Mouse (Mus musculus) intestine, embryonic 16.5 days (tissue): ENCODE results near the gene Fancc. TPM values are rescaled to one million over a fixed set of nuclear protein-coding genes. Genes with fewer than 3 reads are reported as not detected.

Experiments used
- ATAC-seq: fragments of 200-750 bp; cut with Nextera tagmentation; 2 replicates; pipeline ENCODE4 v1.8.0; 2017; ENCODE audit warnings: moderate TSS enrichment, moderate library complexity
- H3K27ac ChIP-seq: fragments of 300-500 bp; sonication (generic); 2 replicates; pipeline ENCODE4 v1.5.1; 2014; ENCODE audit warnings: mild to moderate bottlenecking, low read length
- H3K27me3 ChIP-seq: fragments of 300-500 bp; sonication (generic); replicated peaks from 2 replicates; pipeline ENCODE4 v1.6.1; 2014; ENCODE audit warnings: low read length, control low read depth, mixed read lengths; ENCODE audit not compliant: control insufficient read depth, insufficient read depth
- H3K36me3 ChIP-seq: fragments of 300-500 bp; sonication (generic); 2 replicates; pipeline ENCODE4 v1.6.1; 2014; ENCODE audit warnings: low read length, control low read depth; ENCODE audit not compliant: control insufficient read depth, insufficient read depth
- H3K4me1 ChIP-seq: fragments of 300-500 bp; sonication (generic); 2 replicates; pipeline ENCODE4 v1.6.1; 2014; ENCODE audit warnings: low read length, control low read depth, mixed read lengths; ENCODE audit not compliant: control insufficient read depth, insufficient read depth
- H3K4me2 ChIP-seq: fragments of 300-500 bp; sonication (generic); 2 replicates; pipeline ENCODE4 v1.6.1; 2014; ENCODE audit warnings: low read depth, low read length, control low read depth
- H3K4me3 ChIP-seq: fragments of 300-500 bp; sonication (generic); 2 replicates; pipeline ENCODE4 v1.5.1; 2014; ENCODE audit warnings: mild to moderate bottlenecking, low read length
- H3K9ac ChIP-seq: fragments of 300-500 bp; sonication (generic); 2 replicates; pipeline ENCODE4 v1.6.1; 2014; ENCODE audit warnings: low read depth, low read length
- H3K9me3 ChIP-seq: fragments of 300-500 bp; sonication (generic); 2 replicates; pipeline ENCODE4 v1.6.1; 2016; ENCODE audit warnings: low read length, control low read depth; ENCODE audit not compliant: control insufficient read depth
- WGBS: fragments of 180-500 bp; shearing (Covaris S2); extraction: QIAGEN DNeasy Blood & Tissue Kit; methylation state at CpG from one replicate; pipeline ENCODE4 v1.1.7; 2014; 5-methylcytosine and 5-hydroxymethylcytosine counted together
- polyA plus RNA-seq: library from polyadenylated mRNA; unstranded; fragments of >200 nt; fragmentation: Nextera tagmentation; extraction: Ambion mirVana; gene quantifications from 2 replicates; pipeline ENCODE4 v1.2.1, GENCODE M21; 2015

The Fancc gene
- polyA plus RNA-seq, 1 experiment from 2014 or later = 19.0 TPM

- Histone ChIP-seq H3K9me3 (no peaks in the 10 kb centered on the region), H3K4me2 (no peak overlapping the region), H3K27me3 (no peaks in the 10 kb centered on the region), H3K4me3 (no peak overlapping the region), H3K9ac (no peak overlapping the region), H3K36me3 (peaks cover 20% of the 10 kb centered on the region), H3K4me1 (peaks cover 12% of the 10 kb centered on the region), H3K27ac (no peak overlapping the region)
- WGBS = 85% methylated on average over 6 of the region's 6 CpGs
- ATAC-seq = no peak
These were observed 23.0 kb upstream of the Fancc start for GRCm38 (mm10) chr13:63520110-63520509.

DNA sequence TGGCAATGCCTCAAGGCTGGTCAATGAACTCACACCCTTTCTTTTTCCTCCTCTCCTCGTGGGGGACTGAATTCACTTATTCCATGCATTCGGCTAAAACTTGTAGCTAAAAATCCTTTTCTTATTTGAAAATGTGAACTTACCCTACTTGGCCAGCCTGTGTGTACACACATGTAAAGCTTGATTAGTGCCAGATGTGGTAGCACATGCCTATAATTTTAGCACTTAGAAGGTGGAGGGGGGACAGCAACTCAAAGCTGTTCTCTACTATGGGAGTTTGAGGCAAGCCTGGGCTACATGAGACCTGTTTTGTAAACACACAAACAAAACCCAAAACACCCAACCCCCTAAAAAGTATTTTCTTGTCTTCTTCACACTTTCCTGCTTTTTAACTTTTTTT lies 19.5 kb upstream of the Fancc start:
- Histone ChIP-seq H3K9me3 (no peaks in the 10 kb centered on the region), H3K9ac (no peak overlapping the region), H3K4me3 (no peak overlapping the region), H3K27me3 (no peaks in the 10 kb centered on the region), H3K4me2 (no peak overlapping the region), H3K27ac (no peak overlapping the region; the same call in 1 of the 2 replicates), H3K4me1 (0 out of 2 replicates have a peak, but pooled peaks cover 4% of the 10 kb centered on the region), H3K36me3 (peaks cover 31% of the 10 kb centered on the region)
- 62% methylated on average over 2 of the region's 2 CpGs for WGBS
- no peak for ATAC-seq

DNA sequence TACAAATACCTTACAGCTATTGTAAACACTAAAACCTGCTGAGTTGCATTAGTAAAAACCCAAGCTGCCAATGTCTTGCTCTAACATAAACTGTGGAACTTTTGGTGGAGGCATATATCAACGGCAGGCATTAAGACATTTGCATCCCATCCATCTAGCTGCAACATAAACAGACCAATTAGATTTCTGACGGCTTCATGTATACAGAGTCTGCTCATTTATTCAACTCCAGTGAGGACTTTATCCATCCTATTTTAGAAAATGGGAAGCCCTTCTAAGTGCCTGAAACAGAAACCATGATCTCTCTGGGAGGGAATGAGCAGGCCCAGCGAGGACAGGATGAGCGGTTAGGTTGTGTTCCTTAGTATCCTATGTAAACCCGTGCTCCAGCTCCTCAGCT lies 18.5 kb upstream of the Fancc start:
- WGBS = 45% methylated on average over 5 of the region's 5 CpGs
- H3K36me3 ChIP-seq = peaks cover 33% of the 10 kb centered on the region
- H3K27ac ChIP-seq = peak overlapping the region; percentile 4
- 0 out of 2 replicates have a peak, but pooled peaks cover 4% of the 10 kb centered on the region for H3K4me1 ChIP-seq
- H3K9ac ChIP-seq = no peak overlapping the region
- no peaks in the 10 kb centered on the region for H3K27me3 ChIP-seq
- H3K4me3 ChIP-seq = no peak overlapping the region
- H3K9me3 ChIP-seq = no peaks in the 10 kb centered on the region
- ATAC-seq = peak; percentile 47
- no peak overlapping the region for H3K4me2 ChIP-seq

- H3K9me3 ChIP-seq = no peaks in the 10 kb centered on the region
- peak overlapping the region; percentile 14; the same call in 1 of the 2 replicates for H3K27ac ChIP-seq
- 42% methylated on average over 8 of the region's 8 CpGs for WGBS
- peak; percentile 18; the same call in 1 of the 2 replicates for ATAC-seq
- H3K36me3 ChIP-seq = peaks cover 37% of the 10 kb centered on the region
- H3K9ac ChIP-seq = no peak overlapping the region
- 0 out of 2 replicates have a peak, but pooled peaks cover 4% of the 10 kb centered on the region for H3K4me1 ChIP-seq
- H3K4me3 ChIP-seq = no peak overlapping the region
- no peak overlapping the region for H3K4me2 ChIP-seq
- no peaks in the 10 kb centered on the region for H3K27me3 ChIP-seq
These were observed 17.9 kb upstream of the Fancc start for GRCm38 (mm10) chr13:63514931-63515360.

DNA sequence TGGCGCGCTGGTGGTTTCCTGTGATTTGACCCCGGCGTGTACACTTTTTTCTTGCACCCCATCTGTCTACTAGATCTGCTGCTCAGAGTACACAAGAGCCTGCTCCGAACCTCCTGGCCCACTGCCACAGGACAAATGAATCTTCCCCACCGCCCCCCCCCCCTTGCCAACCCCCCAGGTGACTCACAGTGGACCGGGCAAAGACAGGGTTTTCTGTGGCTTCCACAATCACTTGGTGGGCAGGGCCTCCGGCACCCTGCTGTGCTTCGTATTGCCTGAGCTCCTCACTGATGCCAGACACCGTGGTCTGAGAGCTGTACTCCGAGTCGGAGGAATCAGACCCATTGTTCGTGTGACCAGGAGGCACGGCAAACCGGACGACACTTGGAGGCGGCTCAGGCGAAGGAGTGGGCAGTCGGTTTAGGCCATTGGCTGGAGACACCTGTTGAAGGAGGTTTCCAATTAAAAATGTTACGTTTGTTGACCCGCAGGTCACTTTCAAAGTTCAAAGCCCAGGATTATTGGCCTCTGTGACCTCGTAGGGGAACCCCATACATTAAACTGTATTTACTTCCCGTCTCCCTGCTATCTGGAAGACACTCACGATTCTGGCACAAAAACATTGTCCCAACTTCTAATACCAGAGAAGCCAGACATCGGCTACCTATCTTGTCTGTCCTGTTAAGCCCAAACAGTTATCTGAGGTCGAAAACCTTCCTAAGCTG lies 16.5 kb upstream of the Fancc start:
- H3K9me3 ChIP-seq = no peaks in the 10 kb centered on the region
- peaks cover 35% of the 10 kb centered on the region for H3K36me3 ChIP-seq
- WGBS = 69% methylated on average over 26 of the region's 26 CpGs
- H3K4me1 ChIP-seq = 0 out of 2 replicates have a peak, but pooled peaks cover 4% of the 10 kb centered on the region
- no peak overlapping the region for H3K4me2 ChIP-seq
- no peaks in the 10 kb centered on the region for H3K27me3 ChIP-seq
- ATAC-seq = no peak
- H3K27ac ChIP-seq = peak overlapping the region; percentile 36; the same call in 1 of the 2 replicates
- no peak overlapping the region for H3K4me3 ChIP-seq
- H3K9ac ChIP-seq = no peak overlapping the region

- no peak for ATAC-seq
- WGBS = 47% methylated on average over 6 of the region's 6 CpGs
- Histone ChIP-seq H3K9ac (no peak overlapping the region), H3K27ac (no peak overlapping the region), H3K4me1 (0 out of 2 replicates have a peak, but pooled peaks cover 4% of the 10 kb centered on the region), H3K9me3 (no peaks in the 10 kb centered on the region), H3K36me3 (peaks cover 26% of the 10 kb centered on the region), H3K4me3 (no peak overlapping the region), H3K27me3 (no peaks in the 10 kb centered on the region), H3K4me2 (no peak overlapping the region)
These were observed 15.3 kb upstream of the Fancc start for GRCm38 (mm10) chr13:63512411-63512810.

GRCm38 (mm10) chr13:63507821-63508220 lies 10.7 kb upstream of the Fancc start:
- no peak for ATAC-seq
- 63% methylated on average over 5 of the region's 5 CpGs for WGBS

DNA sequence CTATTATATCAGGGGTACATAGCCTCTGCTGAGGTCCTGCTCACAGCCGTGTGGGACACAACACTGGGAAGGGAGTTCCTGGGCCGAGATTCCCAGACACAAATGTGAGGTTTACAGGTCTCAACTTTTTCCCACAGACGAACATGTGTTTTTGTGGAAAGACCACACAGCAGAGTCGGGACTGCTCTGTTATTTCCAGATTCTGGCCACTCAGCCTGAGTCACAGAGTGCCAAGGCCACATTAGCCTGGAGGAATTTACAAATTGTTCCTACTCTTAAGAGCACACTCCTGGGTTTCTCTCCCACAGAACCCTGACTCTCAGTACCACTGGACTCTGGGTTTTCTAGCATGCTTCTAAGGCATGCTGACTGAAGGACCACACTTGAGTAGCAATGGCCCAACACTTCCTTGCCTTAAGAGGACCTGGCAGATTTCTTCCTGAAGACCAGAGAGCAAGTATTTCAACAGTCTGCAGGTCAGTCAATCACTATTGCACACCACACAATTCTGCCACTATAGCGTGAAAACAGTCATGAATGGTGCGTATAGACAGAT lies 10.0 kb upstream of the Fancc start:
- H3K4me1 ChIP-seq = no peaks in the 10 kb centered on the region
- ATAC-seq = no peak
- no peak overlapping the region for H3K9ac ChIP-seq
- H3K27ac ChIP-seq = no peak overlapping the region
- H3K4me2 ChIP-seq = no peak overlapping the region
- peaks cover 20% of the 10 kb centered on the region for H3K36me3 ChIP-seq
- no peak overlapping the region for H3K4me3 ChIP-seq
- H3K27me3 ChIP-seq = no peaks in the 10 kb centered on the region
- 75% methylated on average over 6 of the region's 6 CpGs for WGBS
- no peaks in the 10 kb centered on the region for H3K9me3 ChIP-seq

More at GRCm38 (mm10) chr13:63507821-63508220, 10.7 kb upstream of the Fancc start:
- Histone ChIP-seq H3K9me3 (no peaks in the 10 kb centered on the region), H3K4me1 (no peaks in the 10 kb centered on the region), H3K27ac (no peak overlapping the region), H3K36me3 (peaks cover 21% of the 10 kb centered on the region), H3K9ac (no peak overlapping the region), H3K27me3 (no peaks in the 10 kb centered on the region), H3K4me3 (no peak overlapping the region), H3K4me2 (no peak overlapping the region)

DNA sequence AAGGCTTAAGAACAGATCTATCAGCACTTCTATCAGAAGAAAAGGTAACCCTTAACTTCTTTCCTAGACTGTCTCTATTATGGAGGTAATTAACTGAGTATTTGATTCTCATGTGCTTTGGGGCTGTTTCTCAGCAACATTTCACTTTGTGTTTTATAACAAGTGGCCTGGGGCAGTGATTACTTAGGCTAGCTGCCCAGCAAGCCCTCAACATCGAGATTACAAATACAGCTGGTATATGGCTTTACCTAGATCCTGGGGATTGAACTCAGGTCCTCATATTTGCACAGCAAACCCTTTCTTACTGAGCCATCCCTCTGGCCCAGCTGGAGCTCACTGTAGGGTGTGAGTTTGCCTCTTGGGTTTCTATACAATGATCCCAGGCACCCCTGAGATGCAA lies 9.3 kb upstream of the Fancc start:
- Histone ChIP-seq H3K4me2 (no peak overlapping the region), H3K27me3 (no peaks in the 10 kb centered on the region), H3K4me1 (no peaks in the 10 kb centered on the region), H3K9ac (no peak overlapping the region), H3K9me3 (no peaks in the 10 kb centered on the region), H3K36me3 (peaks cover 13% of the 10 kb centered on the region), H3K27ac (no peak overlapping the region), H3K4me3 (no peak overlapping the region)
- WGBS = 44% methylated on average over 1 of the region's 1 CpGs
- ATAC-seq = no peak
